Mouse (Mus musculus): ENCODE results near the gene Ankrd50.

The Ankrd50 gene

DNA sequence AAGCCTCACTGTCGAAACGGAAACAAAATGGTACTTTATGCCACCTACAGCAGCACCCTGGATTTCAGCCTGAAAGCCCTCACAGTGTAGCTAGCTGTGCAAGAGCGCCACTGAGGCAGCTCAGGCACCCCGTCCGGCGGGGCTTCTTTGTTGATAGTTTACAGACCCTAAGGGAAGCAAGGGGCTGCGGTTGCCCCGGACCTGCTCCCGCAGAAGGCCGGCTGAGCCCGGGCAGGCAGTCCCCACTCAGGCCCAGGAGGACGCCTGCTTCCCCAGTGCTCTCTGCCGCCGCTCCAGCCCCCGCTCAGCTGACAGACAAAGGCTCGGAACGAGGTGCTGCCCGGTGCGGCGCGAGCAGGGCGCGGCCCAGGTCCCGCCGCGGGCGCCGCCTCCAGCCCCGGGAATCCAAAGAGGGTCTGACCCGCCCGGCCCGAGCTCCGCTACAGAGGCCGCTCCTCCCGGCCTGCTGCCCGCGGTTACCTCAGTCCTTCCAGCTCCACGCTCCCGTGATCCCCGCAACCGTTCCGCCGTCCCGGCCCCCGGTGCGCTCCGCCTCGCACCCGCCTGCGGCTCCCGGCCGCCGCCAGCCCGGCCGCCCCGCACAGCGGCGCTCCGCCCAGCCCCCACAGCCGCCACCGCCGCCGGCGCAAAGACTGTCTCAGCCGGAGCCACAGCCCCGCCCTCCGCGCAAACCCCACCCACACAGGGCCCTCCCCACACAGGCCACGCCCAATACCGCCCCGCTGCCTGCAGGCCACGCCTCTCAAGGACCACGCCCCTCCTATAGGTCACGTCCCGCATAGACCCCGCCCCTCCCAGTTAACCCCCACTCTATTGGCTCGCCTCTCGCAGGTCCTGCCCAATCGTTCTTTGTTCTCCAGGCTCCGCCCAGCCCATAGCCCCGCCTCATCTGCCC lies at the start of gene Ankrd50:
Gene Ankrd50 (minus strand): TSS at position 654 of the 916 bp plus-strand sequence.
- DNase-seq, result peak; percentile 99 to 100

DNA sequence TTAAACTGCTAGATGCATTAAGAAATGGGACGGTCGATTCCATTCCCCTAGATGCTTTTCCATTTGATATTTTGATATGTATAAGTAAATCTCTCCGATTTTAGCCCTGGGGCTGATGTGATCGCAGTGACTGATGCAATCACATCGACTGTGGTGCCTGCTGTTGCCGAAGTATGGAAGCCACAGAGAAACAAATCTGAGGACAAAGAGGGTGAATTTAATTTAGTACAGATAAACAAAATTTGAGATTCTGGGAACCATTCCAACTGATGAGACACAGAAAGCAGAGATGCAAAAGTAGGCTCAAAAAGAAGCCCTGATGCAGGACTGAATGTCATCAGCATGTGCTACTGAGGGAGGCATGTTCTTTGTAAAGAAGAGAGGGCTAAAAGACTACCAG lies 49.6 kb upstream of the Ankrd50 start:
- no peak for DNase-seq

DNA sequence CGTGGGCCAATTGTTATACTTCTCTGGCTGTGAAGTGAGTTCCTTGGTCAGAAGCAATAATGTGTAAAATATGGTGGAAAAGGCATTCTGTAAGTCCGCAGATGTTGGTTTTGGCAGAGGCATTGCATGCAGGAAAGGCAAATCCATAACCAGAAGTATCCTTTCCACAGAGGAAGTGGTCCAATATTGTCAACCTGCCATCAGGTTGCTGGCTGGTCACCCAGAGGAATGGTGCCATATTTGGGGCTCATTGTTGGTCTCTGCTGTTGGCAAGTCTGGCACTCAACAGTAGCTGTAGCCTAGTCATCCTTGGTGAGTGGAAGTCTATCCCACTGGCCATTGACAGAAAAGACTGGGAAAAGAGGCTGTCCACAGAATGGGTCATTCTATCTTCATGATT lies 35.8 kb upstream of the Ankrd50 start:
- peak in 1 of 2 experiments; percentile 2 for DNase-seq

DNA sequence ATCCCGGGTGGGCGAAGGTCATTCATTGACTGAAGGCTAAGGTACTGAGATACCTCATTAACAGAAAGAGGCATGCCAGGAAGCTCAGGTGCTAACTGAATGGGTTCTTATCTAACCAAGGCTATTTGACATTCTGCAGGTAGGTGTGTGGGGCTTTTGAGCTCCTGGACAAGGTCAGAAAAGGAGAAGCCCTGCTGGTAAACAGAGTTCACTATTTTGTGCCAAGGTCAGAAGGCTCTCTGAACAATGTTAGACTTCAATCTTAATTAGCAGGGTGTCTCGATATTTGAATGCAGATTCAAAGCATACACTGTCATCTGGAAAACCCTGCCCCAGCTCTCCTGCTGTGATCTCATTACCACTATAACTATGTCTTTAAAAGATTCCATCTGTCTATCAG lies 35.3 kb upstream of the Ankrd50 start:
- no peak for DNase-seq

DNA sequence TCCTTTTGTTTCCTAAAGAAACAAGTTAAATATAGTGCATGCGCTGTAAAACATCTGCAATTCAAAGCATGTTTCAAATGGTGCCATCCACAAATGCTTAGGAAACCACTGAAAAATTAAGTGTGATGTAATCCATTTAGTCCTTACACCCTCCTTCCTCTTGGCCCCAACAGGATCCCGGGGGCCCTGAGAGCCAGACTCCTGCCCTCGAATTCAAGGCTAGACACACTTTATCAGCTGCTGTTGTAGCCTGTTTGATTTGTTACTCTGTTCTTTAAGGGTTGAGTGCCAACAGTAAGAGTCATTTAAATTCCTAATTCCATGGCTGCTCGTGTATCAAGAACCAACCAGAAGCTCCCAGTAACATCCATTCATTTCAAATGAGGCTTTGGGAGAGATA lies 19.0 kb upstream of the Ankrd50 start:
- no peak for DNase-seq

DNA sequence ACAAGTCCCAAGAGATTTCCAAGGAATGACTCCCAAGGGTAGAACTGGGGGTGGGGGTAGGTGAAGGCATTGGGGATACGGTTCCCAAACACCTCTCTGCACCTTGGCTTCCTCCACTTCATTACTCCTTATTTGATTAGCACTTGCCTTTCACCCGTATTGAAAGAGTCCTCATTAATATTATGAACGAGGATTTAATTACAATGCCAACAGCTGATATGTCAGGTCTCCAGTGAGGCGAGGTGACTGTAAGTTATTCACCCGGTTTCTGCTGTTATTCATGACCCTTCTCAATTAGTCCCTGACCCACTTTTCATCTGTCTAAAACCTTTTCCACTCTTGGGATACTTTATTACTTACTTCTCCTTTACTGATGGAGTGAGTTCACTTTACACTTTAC lies 17.5 kb upstream of the Ankrd50 start:
- DNase-seq, result no peak

DNA sequence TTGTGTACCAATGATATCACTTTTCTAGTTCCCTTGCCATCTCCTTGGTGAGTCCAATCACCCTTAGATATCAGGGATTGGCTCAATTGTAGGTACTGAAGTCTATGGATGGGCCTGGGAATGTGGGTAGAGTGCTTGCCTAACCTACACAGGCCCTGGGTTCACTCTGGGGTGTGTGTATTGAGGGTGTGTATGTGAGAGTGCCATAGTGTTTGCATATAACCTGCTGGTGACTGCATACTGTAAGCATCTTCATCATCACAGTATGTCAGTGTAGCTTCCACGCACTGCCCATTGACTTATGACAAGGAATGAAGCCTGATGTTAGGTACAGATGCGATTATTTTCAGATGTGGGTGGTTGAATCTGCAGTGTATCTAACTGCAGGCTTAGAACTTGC lies 17.1 kb upstream of the Ankrd50 start:
- DNase-seq, result no peak

DNA sequence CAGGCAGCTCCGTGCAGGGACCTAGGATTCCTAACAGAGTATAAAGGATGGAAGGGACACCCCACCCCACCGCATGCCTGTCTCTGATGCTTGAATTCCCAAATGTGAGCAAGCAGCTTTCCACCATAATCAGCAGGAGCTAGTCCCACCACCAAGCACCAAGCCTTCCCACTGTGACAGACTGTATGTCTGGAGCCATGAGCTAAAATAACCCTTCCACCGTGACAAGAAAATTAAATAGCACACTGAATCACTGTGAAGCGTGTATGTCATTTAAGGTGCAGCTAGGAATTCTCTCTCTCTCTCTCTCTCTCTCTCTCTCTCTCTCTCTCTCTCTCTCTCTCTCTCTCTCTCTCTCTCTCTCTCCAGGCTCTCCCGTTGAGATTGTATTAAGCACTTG lies 16.7 kb upstream of the Ankrd50 start:
- DNase-seq, result no peak

DNA sequence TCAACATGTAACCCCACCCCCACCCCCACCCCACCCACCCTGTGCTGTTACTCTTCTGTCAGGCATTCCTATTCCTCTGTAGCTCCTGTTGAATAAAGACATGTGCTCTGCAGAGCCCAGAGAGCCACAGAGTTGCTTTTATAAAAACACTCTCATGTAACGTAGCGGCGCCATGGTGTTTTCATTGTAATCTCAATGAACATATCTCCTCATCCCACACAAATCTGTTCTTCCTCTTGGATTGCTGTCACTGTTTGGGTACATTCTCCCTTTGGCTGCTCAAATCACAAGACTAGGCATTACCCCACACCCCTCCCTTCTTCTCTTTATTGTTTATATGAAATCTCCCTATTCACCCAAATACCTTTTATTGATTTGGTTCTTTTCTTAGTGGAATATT lies 13.9 kb upstream of the Ankrd50 start:
- no peak for DNase-seq

DNA sequence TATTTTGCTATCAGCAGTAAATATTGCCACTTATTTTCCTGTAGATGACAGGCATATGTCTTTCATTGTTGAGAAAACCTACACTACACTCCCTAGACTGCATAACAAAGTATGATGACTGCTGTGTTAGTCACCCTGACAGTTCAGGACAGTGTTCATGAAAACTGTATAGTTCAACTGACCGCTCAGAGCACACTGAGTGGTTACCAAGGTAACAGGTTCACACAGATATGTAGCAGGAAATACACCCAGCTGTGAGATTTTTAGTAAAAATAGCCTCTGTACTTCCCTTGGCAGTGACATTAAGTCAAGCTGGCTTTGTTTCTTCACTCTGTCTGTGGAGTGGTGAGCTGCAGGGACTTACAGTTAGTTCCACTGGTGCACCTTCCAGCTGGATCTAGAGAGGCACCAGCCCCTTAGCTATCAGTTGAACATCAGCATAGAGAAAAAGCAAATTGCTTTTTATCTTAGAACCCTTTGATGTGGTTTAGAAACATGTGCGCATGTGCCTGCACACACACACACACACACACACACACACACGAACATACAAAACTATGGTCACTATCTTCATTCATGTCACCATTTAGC lies 12.2 kb upstream of the Ankrd50 start:
- DNase-seq, result no peak

DNA sequence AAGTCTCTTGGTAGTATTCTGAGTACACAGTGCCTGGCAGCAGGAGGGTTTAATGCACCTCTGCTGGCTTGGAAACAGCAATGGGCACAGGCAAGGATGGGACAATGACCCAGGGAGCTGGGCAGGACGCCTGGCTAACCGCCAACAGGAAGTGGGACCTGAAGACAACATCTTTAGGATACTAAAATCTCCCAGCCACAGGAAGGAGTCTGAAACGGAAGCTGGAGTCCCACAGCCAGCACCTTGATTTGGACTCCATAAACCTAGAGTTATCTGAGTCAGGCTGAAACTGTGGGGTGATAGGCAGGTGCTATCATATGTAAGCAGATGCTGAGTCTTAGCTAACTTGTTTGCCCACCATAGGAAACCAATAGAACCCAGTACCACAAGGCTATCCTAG lies 7.1 kb upstream of the Ankrd50 start:
- DNase-seq, result no peak

DNA sequence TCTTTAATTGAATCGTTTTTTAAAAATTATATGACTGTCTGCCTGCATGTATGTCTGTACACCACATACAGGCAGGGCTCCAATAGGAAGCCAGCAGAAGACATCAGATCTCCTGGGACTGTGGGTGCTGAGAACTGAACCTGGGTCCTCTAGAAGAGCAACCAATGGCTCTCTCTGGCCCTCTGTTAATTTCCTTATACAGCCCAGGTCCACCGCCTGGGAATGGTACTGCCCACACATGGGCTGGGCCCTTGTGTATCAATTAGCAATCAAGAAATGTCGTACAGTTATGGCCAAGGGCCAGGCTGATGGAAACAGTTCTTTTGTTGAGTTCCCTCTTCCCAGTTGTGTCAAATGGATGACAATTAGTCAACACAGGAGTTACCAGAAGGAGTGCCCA lies 6.6 kb upstream of the Ankrd50 start:
- DNase-seq, result no peak

DNA sequence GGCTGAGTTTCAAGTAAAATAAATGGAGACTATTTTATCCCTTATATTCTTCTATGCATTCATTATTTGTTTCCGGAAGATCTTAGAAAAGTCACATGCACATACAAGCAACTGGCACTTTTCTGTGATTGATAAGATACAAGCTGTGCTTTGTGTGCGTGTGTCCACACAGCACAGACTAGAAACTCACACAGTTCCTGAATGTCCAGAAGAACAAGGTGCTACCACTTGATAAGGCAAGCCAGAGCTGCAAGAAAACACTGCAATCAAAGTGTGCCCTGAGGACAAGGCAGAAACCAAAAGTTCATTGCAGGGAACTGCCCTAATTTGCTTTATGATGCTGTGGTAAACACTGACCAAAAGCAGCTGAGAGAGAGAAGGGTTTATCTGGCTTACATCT lies 6.1 kb upstream of the Ankrd50 start:
- no peak for DNase-seq

DNA sequence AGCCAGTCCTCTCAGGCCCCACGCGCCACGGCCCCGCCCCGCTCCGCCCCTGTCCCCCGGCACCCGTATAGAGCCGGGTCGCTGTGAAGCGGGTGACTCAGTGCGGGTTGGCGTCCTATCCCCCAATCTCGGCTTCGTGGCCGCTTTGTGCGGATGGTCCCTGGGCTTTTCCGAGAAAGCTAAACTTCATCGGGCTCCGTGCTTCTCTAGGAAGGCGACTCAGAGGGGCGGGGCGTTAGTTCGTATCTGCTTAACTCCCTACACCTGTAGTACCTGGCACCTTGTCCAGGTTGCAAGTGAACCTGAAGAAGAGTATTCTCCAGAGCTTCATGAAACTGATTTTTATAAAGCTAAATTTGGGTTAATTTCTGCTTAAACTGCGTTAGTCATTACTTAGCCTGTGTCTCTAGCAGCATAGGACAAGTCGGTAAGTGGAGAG lies 482 bp upstream of the Ankrd50 start:
- no peak for DNase-seq

DNA sequence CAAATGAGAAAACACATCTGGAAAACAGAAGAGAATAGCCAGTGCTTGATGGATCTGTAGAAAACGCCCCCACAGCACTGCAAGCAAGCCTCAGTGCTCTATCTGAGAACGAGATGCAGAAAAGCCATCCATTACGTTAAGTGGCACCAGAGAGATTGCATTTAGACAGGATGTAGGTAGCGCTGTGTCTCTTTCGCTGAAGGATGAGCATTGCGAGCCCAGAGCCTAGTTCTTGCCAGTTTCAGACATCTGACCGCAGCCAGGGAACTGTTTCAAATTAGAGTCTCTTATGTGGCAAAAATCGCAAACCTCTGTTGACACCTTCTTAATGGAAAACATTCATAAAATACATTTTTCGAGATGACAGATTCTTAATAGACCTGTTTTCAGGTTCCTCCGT lies 1.1 kb downstream of the Ankrd50 start:
- peak; percentile 36 to 38 for DNase-seq

DNA sequence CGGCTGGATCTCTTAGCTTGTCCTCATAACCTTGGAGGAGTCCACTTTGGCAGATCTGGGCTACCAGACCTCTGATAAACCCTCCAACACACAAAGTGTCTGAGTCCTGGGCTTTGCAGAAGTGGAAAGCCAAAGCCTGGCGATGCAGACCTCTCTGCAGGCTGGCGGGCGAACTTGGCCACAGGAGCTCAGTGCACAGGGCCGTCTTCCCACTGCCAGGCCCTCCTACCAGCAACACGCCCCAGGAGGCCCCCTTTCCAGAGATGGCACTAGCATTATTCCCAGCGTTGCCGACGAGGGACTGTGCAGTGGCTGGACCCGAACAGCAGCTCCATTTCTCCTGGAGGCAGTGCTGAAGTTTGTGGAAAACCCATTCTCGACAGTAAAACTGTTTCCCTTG lies 1.9 kb downstream of the Ankrd50 start:
- peak; percentile 41 to 52 for DNase-seq

DNA sequence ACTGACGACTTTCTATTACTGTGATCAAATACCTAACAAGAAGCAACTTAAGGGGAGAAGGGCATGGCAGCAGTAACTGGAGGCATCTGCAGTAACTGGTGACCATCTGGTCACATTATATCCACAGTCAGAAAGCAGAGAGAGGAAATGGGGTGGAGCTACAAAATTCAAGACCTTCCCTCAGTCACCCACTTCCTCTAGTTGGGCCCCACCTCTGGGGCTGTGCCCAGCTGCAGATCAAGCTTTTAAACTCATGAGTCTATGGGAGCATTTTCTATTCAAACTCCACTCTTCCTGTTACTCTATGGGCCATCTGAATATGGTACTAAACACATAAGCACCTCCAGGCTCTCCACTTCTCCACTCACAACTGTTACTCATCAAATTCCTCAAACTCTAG lies 3.5 kb downstream of the Ankrd50 start:
- DNase-seq, result no peak

DNA sequence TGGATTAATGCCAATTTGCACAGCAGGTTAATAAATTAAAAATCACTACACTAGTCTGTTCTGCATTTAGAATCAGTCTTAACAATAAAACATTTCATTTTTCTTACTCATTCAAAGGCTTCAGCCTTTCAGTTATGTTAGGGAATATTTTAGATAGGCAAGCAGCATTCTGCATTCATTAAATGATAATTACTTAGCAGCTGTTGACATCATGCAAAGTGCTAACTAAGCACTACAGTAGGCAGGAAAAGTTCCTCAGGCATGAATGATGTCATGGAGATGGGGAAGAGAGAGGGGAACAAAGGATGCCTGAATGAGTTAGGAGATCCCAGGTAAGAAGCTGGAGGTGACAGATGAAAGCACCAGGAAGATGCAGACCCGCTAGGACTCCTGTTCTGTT lies 6.7 kb downstream of the Ankrd50 start:
- no peak for DNase-seq

DNA sequence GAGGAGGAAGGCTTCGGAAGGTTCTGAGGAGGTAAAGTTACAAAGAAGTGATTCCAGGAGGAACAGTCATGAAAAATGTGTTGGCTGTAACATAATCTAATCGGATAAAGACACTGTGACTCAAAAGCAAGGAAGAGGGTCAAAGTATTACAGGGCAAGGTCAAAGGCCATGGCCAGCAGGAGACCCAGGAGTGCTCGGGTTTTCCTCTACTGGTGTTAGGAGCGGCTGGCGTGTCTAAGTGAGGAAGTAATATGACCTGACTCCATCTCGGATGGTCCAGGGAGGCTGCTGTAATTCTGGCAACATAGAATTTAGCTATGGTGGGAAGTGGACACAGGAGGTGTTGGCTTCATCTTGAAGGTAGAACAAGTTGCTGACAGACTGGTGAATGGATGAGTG lies 9.1 kb downstream of the Ankrd50 start:
- DNase-seq, result no peak

DNA sequence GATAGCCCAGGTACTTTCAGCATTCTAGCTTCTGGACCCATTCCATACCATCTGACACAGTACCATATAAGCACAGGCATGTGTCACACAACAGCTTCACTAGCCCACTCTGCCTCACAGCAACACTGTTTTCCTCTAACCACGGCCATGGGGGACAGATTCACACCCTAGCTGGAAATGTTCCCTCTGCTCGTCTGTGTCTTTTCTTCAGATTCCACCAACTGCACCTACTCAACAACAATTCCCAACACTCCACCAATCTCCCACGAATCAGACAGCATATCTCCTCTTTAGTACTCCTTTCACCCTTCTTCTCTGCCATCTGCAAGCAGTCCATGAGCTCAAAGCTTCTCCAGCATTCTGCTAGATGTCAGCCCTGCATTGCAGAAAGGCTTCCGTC lies 11.5 kb downstream of the Ankrd50 start:
- DNase-seq, result no peak

DNA sequence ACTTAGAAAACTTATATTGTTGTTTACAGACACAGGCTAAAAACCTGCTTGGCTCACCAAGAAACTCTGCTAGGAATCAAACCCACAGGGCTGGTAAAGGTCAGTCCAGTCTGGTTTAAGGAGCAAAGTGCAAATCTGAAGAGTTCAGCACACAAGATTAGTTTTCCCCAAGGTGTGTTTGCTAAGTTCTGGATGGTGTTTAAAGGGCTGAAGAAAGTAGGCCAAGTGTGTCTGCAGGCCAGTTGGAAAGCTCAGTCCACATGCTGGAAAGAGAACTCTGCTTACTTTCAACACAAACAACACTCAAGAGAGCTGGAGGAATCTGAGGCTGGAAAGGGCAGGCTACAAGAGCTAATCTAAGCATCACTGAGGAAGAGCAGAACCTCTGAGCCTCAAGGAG lies 13.1 kb downstream of the Ankrd50 start:
- no peak for DNase-seq

DNA sequence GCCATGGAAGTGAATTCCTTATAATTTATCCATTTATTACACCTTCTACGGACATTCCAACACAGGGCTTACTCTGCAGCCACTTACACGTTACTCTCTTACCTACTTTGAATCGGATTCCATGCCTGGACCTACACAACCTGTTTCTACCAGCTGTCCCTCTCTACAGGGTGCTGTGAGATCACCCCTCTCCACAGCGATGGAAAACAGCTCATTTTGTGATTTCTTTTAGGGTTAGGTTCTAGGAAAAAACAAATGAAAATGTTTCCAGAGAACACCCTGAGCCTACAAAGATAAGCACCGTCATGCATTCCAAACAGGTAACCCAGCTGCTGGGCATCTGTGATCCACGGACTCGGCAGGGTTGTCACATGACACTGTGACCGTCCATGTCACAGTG lies 16.5 kb downstream of the Ankrd50 start:
- peak; percentile 72 to 77 for DNase-seq

DNA sequence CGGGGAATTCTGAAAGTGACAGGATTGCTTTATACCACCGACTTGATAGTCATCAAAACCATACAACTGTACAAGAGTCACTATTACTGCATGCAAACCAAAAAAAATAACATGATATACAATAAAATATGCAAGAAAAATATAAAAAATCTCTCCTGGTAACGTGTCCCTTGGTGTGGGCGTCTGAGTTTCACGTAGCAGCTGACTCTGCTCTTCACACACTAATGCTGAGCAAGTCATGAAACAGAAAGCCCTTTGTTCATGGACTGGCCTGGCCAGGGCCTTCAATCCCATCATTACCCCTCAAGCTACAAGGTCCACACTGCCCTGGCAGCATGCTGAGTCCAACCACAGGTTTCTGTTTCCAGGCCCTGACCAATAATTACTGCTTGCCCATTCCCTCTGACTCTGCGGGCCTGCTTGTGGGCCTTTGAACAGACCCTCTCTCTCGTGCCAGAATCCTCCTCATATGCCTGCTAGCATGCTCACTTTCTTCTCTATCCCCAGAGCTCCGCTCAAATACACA lies 17.7 kb downstream of the Ankrd50 start:
- DNase-seq, result no peak

DNA sequence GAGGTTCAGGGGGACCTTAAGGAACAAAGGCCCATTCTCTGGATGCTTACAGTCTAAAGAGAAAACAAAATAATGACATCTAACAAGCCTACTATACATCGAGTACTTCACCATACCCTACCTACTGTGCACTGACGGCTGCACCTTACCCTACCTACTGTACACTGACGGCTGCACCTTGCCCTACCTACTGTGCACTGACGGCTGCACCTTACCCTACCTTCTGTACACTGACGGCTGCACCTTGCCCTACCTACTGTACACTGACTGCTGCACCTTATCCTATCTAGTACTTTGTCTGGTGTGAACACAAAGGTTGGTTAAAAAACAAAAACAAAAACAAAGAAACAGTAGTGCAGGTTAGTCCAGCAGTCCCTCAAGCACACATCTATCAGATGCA lies 18.5 kb downstream of the Ankrd50 start:
- no peak for DNase-seq

Data from cerebellum, postnatal 25 days (tissue).